Mouse (Mus musculus): ENCODE measurements at regions not wholly inside any gene's neighbourhood (a gene's known extent, or its start where the extent isn't known, plus 50 kb on each side); places are given as distances from the start of the nearest gene placed in this dataset.

- Histone ChIP-seq H3K4me3 (replicated peaks; ENCODE audit: low read length) (no peak overlapping the region), H3K27me3 (ENCODE audit: control insufficient read depth, insufficient read depth, low read length) (no peaks in the 10 kb centered on the region), H3K9ac (no peak overlapping the region), H3K4me1 (replicated peaks; ENCODE audit: control insufficient read depth, insufficient read depth, low read length) (no peaks in the 10 kb centered on the region), H3K27ac (no peak overlapping the region), H3K4me2 (replicated peaks) (no peak overlapping the region), H3K36me3 (replicated peaks; ENCODE audit: control insufficient read depth, insufficient read depth) (no peaks in the 10 kb centered on the region), H3K9me3 (ENCODE audit: control insufficient read depth, low read length) (no peaks in the 10 kb centered on the region)
- DNase-seq (ENCODE audit: low spot score) (no peak), ATAC-seq (ENCODE audit: low FRiP score) (no peak)
- WGBS = 96% methylated on average over 4 of the region's 4 CpGs
These were observed 347.7 kb downstream of the Cypt12 start for GRCm38 (mm10) chr3:18295921-18296320.

DNA sequence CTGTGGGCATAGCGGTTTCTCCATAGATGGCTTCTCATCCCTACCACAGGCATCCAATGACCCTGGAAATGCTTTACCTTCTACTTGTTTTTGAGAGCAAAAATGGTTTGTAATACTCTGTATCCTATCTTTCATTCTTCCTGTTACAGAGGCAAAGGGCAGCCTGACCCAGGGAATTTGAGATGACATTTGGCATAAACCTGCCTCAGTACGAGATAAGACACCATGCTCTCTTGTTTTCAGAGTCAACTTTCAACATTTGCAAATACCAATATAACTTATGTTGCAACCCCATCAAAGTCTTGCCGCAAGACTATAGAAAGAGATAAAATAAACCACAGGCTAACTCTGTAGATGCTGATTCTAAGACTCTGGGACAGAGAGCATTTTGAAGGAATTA is 350.5 kb downstream of the Cypt12 start:
- Histone ChIP-seq H3K9ac (no peak overlapping the region), H3K27ac (no peak overlapping the region), H3K4me2 (replicated peaks) (no peak overlapping the region), H3K4me3 (replicated peaks; ENCODE audit: low read length) (no peak overlapping the region), H3K36me3 (replicated peaks; ENCODE audit: control insufficient read depth, insufficient read depth) (no peaks in the 10 kb centered on the region), H3K27me3 (ENCODE audit: control insufficient read depth, insufficient read depth, low read length) (no peaks in the 10 kb centered on the region), H3K9me3 (ENCODE audit: control insufficient read depth, low read length) (no peaks in the 10 kb centered on the region), H3K4me1 (replicated peaks; ENCODE audit: control insufficient read depth, insufficient read depth, low read length) (no peaks in the 10 kb centered on the region)
- 91% methylated on average over 3 of the region's 3 CpGs for WGBS
- DNase-seq (ENCODE audit: low spot score) = no peak
- no peak for ATAC-seq (ENCODE audit: low FRiP score)

- no peak for ATAC-seq (ENCODE audit: low FRiP score)
- WGBS = 57% methylated on average over 2 of the region's 2 CpGs
- H3K4me1 ChIP-seq (replicated peaks; ENCODE audit: control insufficient read depth, insufficient read depth, low read length) = no peaks in the 10 kb centered on the region
These were observed 351.3 kb downstream of the Cypt12 start for GRCm38 (mm10) chr3:18299502-18299901.

GRCm38 (mm10) chr3:18319433-18319832 is 371.2 kb downstream of the Cypt12 start:
- H3K9me3 ChIP-seq (ENCODE audit: control insufficient read depth, low read length) = no peaks in the 10 kb centered on the region; the same call in 1 of the 2 replicates
- ATAC-seq (ENCODE audit: low FRiP score) = no peak
- WGBS = 84% methylated on average over 2 of the region's 2 CpGs
- no peak overlapping the region for H3K9ac ChIP-seq
- no peaks in the 10 kb centered on the region for H3K27me3 ChIP-seq (ENCODE audit: control insufficient read depth, insufficient read depth, low read length)
- H3K4me1 ChIP-seq (replicated peaks; ENCODE audit: control insufficient read depth, insufficient read depth, low read length) = no peaks in the 10 kb centered on the region
- no peak overlapping the region for H3K4me3 ChIP-seq (replicated peaks; ENCODE audit: low read length)
- H3K36me3 ChIP-seq (replicated peaks; ENCODE audit: control insufficient read depth, insufficient read depth) = no peaks in the 10 kb centered on the region
- no peak overlapping the region for H3K27ac ChIP-seq
- no peak for DNase-seq (ENCODE audit: low spot score)
- no peak overlapping the region for H3K4me2 ChIP-seq (replicated peaks)

More at GRCm38 (mm10) chr3:18299502-18299901, 351.3 kb downstream of the Cypt12 start:
- H3K9me3 ChIP-seq (ENCODE audit: control insufficient read depth, low read length) = no peaks in the 10 kb centered on the region
- no peak overlapping the region for H3K27ac ChIP-seq
- no peak overlapping the region for H3K4me2 ChIP-seq (replicated peaks)
- H3K27me3 ChIP-seq (ENCODE audit: control insufficient read depth, insufficient read depth, low read length) = no peaks in the 10 kb centered on the region
- DNase-seq (ENCODE audit: low spot score) = no peak
- no peaks in the 10 kb centered on the region for H3K36me3 ChIP-seq (replicated peaks; ENCODE audit: control insufficient read depth, insufficient read depth)
- no peak overlapping the region for H3K9ac ChIP-seq
- H3K4me3 ChIP-seq (replicated peaks; ENCODE audit: low read length) = no peak overlapping the region

DNA sequence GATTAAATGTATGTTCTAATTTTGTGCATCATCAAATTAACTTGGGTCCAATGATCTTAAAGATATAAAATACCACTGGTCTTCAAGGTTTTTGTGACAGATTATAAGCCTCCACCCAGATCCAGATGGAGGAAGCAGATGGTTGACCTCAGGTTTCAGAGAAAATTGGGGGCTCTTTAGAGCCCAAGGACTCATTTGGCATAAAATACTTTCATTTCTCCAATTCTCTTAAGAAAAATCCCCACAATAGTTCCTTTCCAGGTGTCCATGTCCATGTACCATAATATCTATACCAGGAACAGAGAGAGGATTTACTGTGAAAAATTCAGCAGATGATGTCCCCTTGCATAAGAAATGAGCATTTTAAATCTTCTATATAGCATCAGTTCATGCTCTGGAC is 385.0 kb downstream of the Cypt12 start:
- Histone ChIP-seq H3K27me3 (ENCODE audit: control insufficient read depth, insufficient read depth, low read length) (no peaks in the 10 kb centered on the region), H3K36me3 (replicated peaks; ENCODE audit: control insufficient read depth, insufficient read depth) (no peaks in the 10 kb centered on the region), H3K27ac (no peak overlapping the region), H3K4me1 (replicated peaks; ENCODE audit: control insufficient read depth, insufficient read depth, low read length) (no peaks in the 10 kb centered on the region), H3K4me3 (replicated peaks; ENCODE audit: low read length) (no peak overlapping the region), H3K4me2 (replicated peaks) (no peak overlapping the region), H3K9me3 (ENCODE audit: control insufficient read depth, low read length) (no peaks in the 10 kb centered on the region), H3K9ac (no peak overlapping the region)
- ATAC-seq (ENCODE audit: low FRiP score) (no peak), DNase-seq (ENCODE audit: low spot score) (no peak)

- no peak overlapping the region for H3K4me3 ChIP-seq (replicated peaks; ENCODE audit: low read length)
- no peaks in the 10 kb centered on the region for H3K36me3 ChIP-seq (replicated peaks; ENCODE audit: control insufficient read depth, insufficient read depth)
- H3K27ac ChIP-seq = no peak overlapping the region
- no peaks in the 10 kb centered on the region for H3K27me3 ChIP-seq (ENCODE audit: control insufficient read depth, insufficient read depth, low read length)
- no peaks in the 10 kb centered on the region for H3K9me3 ChIP-seq (ENCODE audit: control insufficient read depth, low read length)
- WGBS = 44% methylated on average over 1 of the region's 1 CpGs
- ATAC-seq (ENCODE audit: low FRiP score) (no peak), DNase-seq (ENCODE audit: low spot score) (no peak)
- H3K4me1 ChIP-seq (replicated peaks; ENCODE audit: control insufficient read depth, insufficient read depth, low read length) = no peaks in the 10 kb centered on the region
- H3K4me2 ChIP-seq (replicated peaks) = no peak overlapping the region
- H3K9ac ChIP-seq = no peak overlapping the region
These were observed 391.0 kb downstream of the Cypt12 start for GRCm38 (mm10) chr3:18339189-18339588.

DNA sequence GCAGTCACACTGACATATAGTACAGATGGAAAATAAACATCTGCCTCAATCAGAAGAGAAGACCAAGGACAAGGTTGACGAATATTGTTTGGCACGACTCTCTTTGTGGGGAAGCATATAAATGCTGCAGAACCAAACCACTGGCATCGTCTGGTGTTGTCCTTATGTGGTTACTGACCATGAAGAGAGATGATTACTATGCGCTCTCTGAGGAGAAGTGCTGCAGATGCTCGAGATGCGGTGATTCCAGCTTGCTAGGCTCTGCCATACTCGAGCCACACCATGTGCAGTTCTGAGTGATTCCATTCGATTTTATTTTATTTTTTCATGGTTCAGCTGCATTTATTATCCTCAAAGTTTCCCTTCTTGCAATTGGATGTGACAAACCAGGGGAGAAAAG is 393.5 kb downstream of the Cypt12 start:
- Histone ChIP-seq H3K27me3 (ENCODE audit: control insufficient read depth, insufficient read depth, low read length) (no peaks in the 10 kb centered on the region), H3K4me2 (replicated peaks) (no peak overlapping the region), H3K9ac (no peak overlapping the region), H3K9me3 (ENCODE audit: control insufficient read depth, low read length) (no peaks in the 10 kb centered on the region), H3K27ac (no peak overlapping the region), H3K4me3 (replicated peaks; ENCODE audit: low read length) (no peak overlapping the region), H3K36me3 (replicated peaks; ENCODE audit: control insufficient read depth, insufficient read depth) (no peaks in the 10 kb centered on the region), H3K4me1 (replicated peaks; ENCODE audit: control insufficient read depth, insufficient read depth, low read length) (no peaks in the 10 kb centered on the region)
- DNase-seq (ENCODE audit: low spot score) (no peak), ATAC-seq (ENCODE audit: low FRiP score) (0 out of 2 replicates have a peak, but pooled peaks have one; percentile 34)
- 63% methylated on average over 8 of the region's 8 CpGs for WGBS

DNA sequence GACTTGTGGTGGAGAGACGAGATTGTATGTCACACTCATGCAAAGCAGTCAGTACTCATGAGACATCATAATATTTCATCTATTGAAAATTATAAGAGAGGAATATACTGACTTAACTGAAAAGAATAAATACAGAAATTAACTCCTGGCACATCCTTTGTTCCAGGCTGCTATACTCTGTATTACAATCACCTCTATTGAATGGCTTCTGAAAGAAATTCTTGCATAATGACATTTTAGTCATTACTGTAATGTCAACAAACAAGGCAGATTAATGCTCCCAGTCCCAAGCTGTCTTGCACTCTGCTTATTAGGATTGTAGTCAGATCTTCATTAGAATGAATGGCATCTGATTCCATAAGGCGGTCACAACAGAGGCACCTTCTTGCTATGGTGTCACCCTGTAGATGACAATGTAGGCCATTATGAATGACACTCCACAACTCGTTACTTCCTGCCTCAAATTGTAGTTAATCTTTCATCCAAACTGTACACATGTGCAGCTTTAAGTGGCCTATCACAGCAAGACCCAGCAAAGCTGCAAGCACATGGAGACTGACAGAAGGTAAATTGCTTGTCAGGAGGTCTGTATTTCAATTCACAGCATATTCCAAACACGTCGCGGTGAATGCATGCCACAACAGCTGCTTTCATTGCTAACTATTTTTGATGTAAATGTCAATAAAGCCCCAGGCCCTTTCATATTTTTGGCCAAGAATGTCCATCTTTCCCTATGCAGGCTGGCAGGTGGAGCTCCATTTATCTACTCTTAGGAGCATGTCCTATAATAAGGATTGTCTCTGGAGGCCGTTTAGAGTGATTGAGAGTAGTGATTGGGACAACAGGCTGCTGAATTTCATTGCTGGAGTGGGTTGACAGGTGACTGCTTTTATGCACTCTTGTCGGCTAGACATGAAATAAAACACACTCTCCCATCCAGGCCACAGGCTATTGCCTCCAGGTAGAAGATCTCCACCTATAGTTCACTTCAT is 430.1 kb downstream of the Cypt12 start:
- no peaks in the 10 kb centered on the region for H3K36me3 ChIP-seq (replicated peaks; ENCODE audit: control insufficient read depth, insufficient read depth)
- H3K27me3 ChIP-seq (ENCODE audit: control insufficient read depth, insufficient read depth, low read length) = no peaks in the 10 kb centered on the region
- ATAC-seq (ENCODE audit: low FRiP score) (peak; percentile 69), DNase-seq (ENCODE audit: low spot score) (no peak)
- WGBS = 61% methylated on average over 8 of the region's 8 CpGs
- H3K4me2 ChIP-seq (replicated peaks) = no peak overlapping the region
- H3K27ac ChIP-seq = no peak overlapping the region
- H3K9me3 ChIP-seq (ENCODE audit: control insufficient read depth, low read length) = no peaks in the 10 kb centered on the region
- H3K4me3 ChIP-seq (replicated peaks; ENCODE audit: low read length) = no peak overlapping the region
- H3K9ac ChIP-seq = no peak overlapping the region
- no peaks in the 10 kb centered on the region for H3K4me1 ChIP-seq (replicated peaks; ENCODE audit: control insufficient read depth, insufficient read depth, low read length)

DNA sequence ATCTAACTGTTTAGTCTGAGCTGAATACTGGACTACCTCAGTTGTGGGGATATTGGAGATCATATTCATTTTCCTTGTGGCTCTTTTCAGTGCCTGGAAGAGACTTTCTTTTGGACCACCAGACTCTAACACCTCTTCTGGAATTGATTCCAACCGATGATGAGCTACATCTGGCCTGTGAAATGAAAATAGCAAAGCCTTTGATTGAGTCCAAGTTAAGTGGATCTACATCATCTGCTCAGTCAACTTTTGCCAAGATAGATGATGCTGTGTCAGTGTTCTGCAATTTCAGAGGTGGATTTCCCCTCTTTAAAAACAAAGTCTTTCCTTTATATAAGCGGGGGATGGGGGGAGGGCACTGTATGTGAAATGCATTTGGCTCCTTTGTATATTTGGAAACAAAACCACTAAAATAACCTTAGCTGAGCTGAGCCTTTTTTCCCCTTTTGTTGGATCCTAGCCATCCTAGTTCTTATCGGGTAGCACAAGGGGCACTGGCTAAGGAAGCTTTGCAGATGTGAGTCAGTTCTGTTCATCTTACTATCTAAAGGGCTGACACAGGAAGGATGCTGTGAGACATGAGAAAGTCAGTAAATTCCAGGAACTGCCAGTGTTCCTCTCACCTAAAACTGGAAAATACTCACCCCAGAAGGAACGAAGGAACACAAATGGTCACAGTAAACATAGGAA is 473.8 kb downstream of the Cypt12 start:
- Histone ChIP-seq H3K4me1 (replicated peaks; ENCODE audit: control insufficient read depth, insufficient read depth, low read length) (no peaks in the 10 kb centered on the region), H3K36me3 (replicated peaks; ENCODE audit: control insufficient read depth, insufficient read depth) (no peaks in the 10 kb centered on the region), H3K9ac (no peak overlapping the region), H3K27ac (no peak overlapping the region), H3K4me2 (replicated peaks) (no peak overlapping the region), H3K4me3 (replicated peaks; ENCODE audit: low read length) (no peak overlapping the region), H3K9me3 (ENCODE audit: control insufficient read depth, low read length) (no peaks in the 10 kb centered on the region), H3K27me3 (ENCODE audit: control insufficient read depth, insufficient read depth, low read length) (no peaks in the 10 kb centered on the region)
- no peak for DNase-seq (ENCODE audit: low spot score)
- 80% methylated on average over 4 of the region's 4 CpGs for WGBS
- ATAC-seq (ENCODE audit: low FRiP score) = no peak

Data from hindbrain, embryonic 14.5 days (tissue).